Mouse (Mus musculus): Measurements from ENCODE around the gene Dhx33.
A peak's percentile ranks its signal among the peaks of the same experiment; 100 is the strongest.

The Dhx33 gene

GRCm38 (mm10) chr11:71004316-71004773, at the start of gene Dhx33:
Gene Dhx33 (minus strand): TSS chr11:71004437.
- peak; percentile 95 to 96 for DNase-seq (ENCODE audit: low spot score in 2 of 2)

- DNase-seq (ENCODE audit: low spot score in 2 of 2) = no peak
Observed at GRCm38 (mm10) chr11:71052554-71052953, 48.3 kb upstream of the Dhx33 start.

GRCm38 (mm10) chr11:71039526-71040298, 35.5 kb upstream of the Dhx33 start:
- no peak for DNase-seq (ENCODE audit: low spot score in 2 of 2)

GRCm38 (mm10) chr11:71033163-71033761, 29.0 kb upstream of the Dhx33 start, which contains the start of gene 6330403K07Rik:
Gene 6330403K07Rik (minus strand): TSS chr11:71033513.
- DNase-seq (ENCODE audit: low spot score in 2 of 2) = peak; percentile 53 to 60

GRCm38 (mm10) chr11:71032491-71033162, 28.4 kb upstream of the Dhx33 start:
- no peak for DNase-seq (ENCODE audit: low spot score in 2 of 2)

- no peak for DNase-seq (ENCODE audit: low spot score in 2 of 2)
Observed at GRCm38 (mm10) chr11:71032070-71032469, 27.8 kb upstream of the Dhx33 start.

GRCm38 (mm10) chr11:71029403-71030118, 25.3 kb upstream of the Dhx33 start:
- no peak for DNase-seq (ENCODE audit: low spot score in 2 of 2)

- DNase-seq (ENCODE audit: low spot score in 2 of 2) = no peak
Observed at GRCm38 (mm10) chr11:71028280-71028679, 24.0 kb upstream of the Dhx33 start.

GRCm38 (mm10) chr11:71019201-71020068, 15.2 kb upstream of the Dhx33 start, which contains the start of the genes Mis12 and Derl2:
Gene Mis12 (plus strand): TSS chr11:71019611.
Gene Derl2 (minus strand): TSS chr11:71019841.
- peak; percentile 97 to 99 for DNase-seq (ENCODE audit: low spot score in 2 of 2)

- DNase-seq (ENCODE audit: low spot score in 2 of 2) = no peak
Observed at GRCm38 (mm10) chr11:71018416-71019200, 14.4 kb upstream of the Dhx33 start.

GRCm38 (mm10) chr11:71017051-71017450, 12.8 kb upstream of the Dhx33 start:
- no peak for DNase-seq (ENCODE audit: low spot score in 2 of 2)

- DNase-seq (ENCODE audit: low spot score in 2 of 2) = no peak
Observed at GRCm38 (mm10) chr11:71012743-71013142, 8.5 kb upstream of the Dhx33 start.

- DNase-seq (ENCODE audit: low spot score in 2 of 2) = no peak
Observed at GRCm38 (mm10) chr11:71008321-71008720, 4.1 kb upstream of the Dhx33 start.

GRCm38 (mm10) chr11:71007831-71008230, 3.6 kb upstream of the Dhx33 start:
- DNase-seq (ENCODE audit: low spot score in 2 of 2) = no peak

GRCm38 (mm10) chr11:71007026-71007425, 2.8 kb upstream of the Dhx33 start:
- DNase-seq (ENCODE audit: low spot score in 2 of 2) = no peak

GRCm38 (mm10) chr11:71005046-71005445, 809 bp upstream of the Dhx33 start:
- no peak for DNase-seq (ENCODE audit: low spot score in 2 of 2)

- DNase-seq (ENCODE audit: low spot score in 2 of 2) = peak in 1 of 2 experiments; percentile 63
Observed at GRCm38 (mm10) chr11:71003611-71004315, 474 bp downstream of the Dhx33 start.

- no peak for DNase-seq (ENCODE audit: low spot score in 2 of 2)
Observed at GRCm38 (mm10) chr11:71001167-71001566, 3.1 kb downstream of the Dhx33 start.

- DNase-seq (ENCODE audit: low spot score in 2 of 2) = peak; percentile 91 to 98
Observed at GRCm38 (mm10) chr11:70982557-70983228, 21.5 kb downstream of the Dhx33 start, which contains the start of gene C1qbp. Gene C1qbp (minus strand): TSS chr11:70983026.

Measured in urinary bladder, postnatal 4 days (tissue).